Mouse (Mus musculus) liver, embryonic 12.5 days (tissue): Measurements from ENCODE around the gene 4930442H23Rik. TPM values are rescaled to one million over a fixed set of nuclear protein-coding genes. Genes with fewer than 3 reads are reported as not detected.
A peak's percentile ranks its signal among the peaks of the same experiment; 100 is the strongest.

ENCODE experiments used
- ATAC-seq: fragments of 200-750 bp; cut with Nextera tagmentation; 2 replicates; pipeline ENCODE4 v1.8.0; 2017; ENCODE audit warnings: moderate number of reproducible peaks, mild to moderate bottlenecking, moderate library complexity
- H3K27ac ChIP-seq: fragments of 300-500 bp; sonication (generic); 2 replicates; pipeline ENCODE4 v1.5.1; 2016; ENCODE audit warnings: mild to moderate bottlenecking
- H3K27me3 ChIP-seq: fragments of 300-500 bp; sonication (generic); replicated peaks from 2 replicates; pipeline ENCODE4 v1.6.1; 2016; ENCODE audit warnings: mild to moderate bottlenecking, moderate library complexity
- H3K36me3 ChIP-seq: fragments of 300-500 bp; sonication (generic); 2 replicates; pipeline ENCODE4 v1.6.1; 2016; ENCODE audit warnings: mild to moderate bottlenecking, moderate library complexity
- H3K4me1 ChIP-seq: fragments of 300-500 bp; sonication (generic); 2 replicates; pipeline ENCODE4 v1.6.1; 2016
- H3K4me2 ChIP-seq: fragments of 300-500 bp; sonication (generic); 2 replicates; pipeline ENCODE4 v1.6.1; 2016; ENCODE audit warnings: mild to moderate bottlenecking, moderate library complexity
- H3K4me3 ChIP-seq: fragments of 300-500 bp; sonication (generic); 2 replicates; pipeline ENCODE4 v1.5.1; 2016; ENCODE audit warnings: mild to moderate bottlenecking, moderate library complexity
- H3K9ac ChIP-seq: fragments of 300-500 bp; sonication (generic); 2 replicates; pipeline ENCODE4 v1.6.1; 2016; ENCODE audit warnings: mild to moderate bottlenecking, moderate library complexity
- H3K9me3 ChIP-seq: fragments of 300-500 bp; sonication (generic); replicated peaks from 2 replicates; pipeline ENCODE4 v1.6.1; 2016; ENCODE audit warnings: mild to moderate bottlenecking, moderate library complexity
- WGBS: fragments of 180-500 bp; shearing (Covaris S2); methylation state at CpG from one replicate; pipeline ENCODE4 v1.1.7; 2016; ENCODE audit not compliant: insufficient replicate concordance; 5-methylcytosine and 5-hydroxymethylcytosine counted together
- polyA plus RNA-seq: library from polyadenylated mRNA; unstranded; fragments of >200 nt; fragmentation: Nextera tagmentation; extraction: Ambion mirVana; gene quantifications from 2 replicates; pipeline ENCODE4 v1.2.1, GENCODE M21; 2016

Gene 4930442H23Rik
- polyA plus RNA-seq, 1 experiment from 2014 or later, result not detected

GRCm38 (mm10) chr10:81195300-81195699 is 11.7 kb upstream of the 4930442H23Rik start:
- WGBS, result 50% methylated on average over 4 of the region's 4 CpGs
- Histone ChIP-seq H3K9me3 (no peaks in the 10 kb centered on the region), H3K27me3 (peaks cover 74% of the 10 kb centered on the region), H3K4me2 (no peak overlapping the region), H3K27ac (no peak overlapping the region), H3K4me3 (no peak overlapping the region), H3K36me3 (peaks cover 11% of the 10 kb centered on the region), H3K4me1 (peaks cover 48% of the 10 kb centered on the region), H3K9ac (no peak overlapping the region)
- no peak for ATAC-seq

GRCm38 (mm10) chr10:81193991-81194774 is 10.5 kb upstream of the 4930442H23Rik start:
- no peaks in the 10 kb centered on the region for H3K9me3 ChIP-seq
- H3K27me3 ChIP-seq, result peaks cover 63% of the 10 kb centered on the region
- no peak overlapping the region for H3K27ac ChIP-seq
- H3K4me3 ChIP-seq, result peak overlapping the region; percentile 28
- peaks cover 54% of the 10 kb centered on the region for H3K4me1 ChIP-seq
- H3K4me2 ChIP-seq, result peak overlapping the region; percentile 50
- 13% methylated on average over 37 of the region's 37 CpGs for WGBS
- H3K9ac ChIP-seq, result peak overlapping the region; percentile 50
- peaks cover 19% of the 10 kb centered on the region for H3K36me3 ChIP-seq
- ATAC-seq, result no peak

- WGBS, result 8% methylated on average over 19 of the region's 19 CpGs
- H3K4me2 ChIP-seq, result peak overlapping the region; percentile 83
- peak overlapping the region; percentile 69 for H3K4me3 ChIP-seq
- H3K36me3 ChIP-seq, result peaks cover 28% of the 10 kb centered on the region
- peaks cover 54% of the 10 kb centered on the region for H3K4me1 ChIP-seq
- H3K27ac ChIP-seq, result peak overlapping the region; percentile 86
- H3K9me3 ChIP-seq, result no peaks in the 10 kb centered on the region
- ATAC-seq, result peak; percentile 28
- peaks cover 55% of the 10 kb centered on the region for H3K27me3 ChIP-seq
- H3K9ac ChIP-seq, result peak overlapping the region; percentile 77
Measured at GRCm38 (mm10) chr10:81192968-81193501, 9.4 kb upstream of the 4930442H23Rik start.

GRCm38 (mm10) chr10:81192270-81192967 is 8.8 kb upstream of the 4930442H23Rik start:
- no peaks in the 10 kb centered on the region for H3K9me3 ChIP-seq
- peaks cover 54% of the 10 kb centered on the region for H3K4me1 ChIP-seq
- 1% methylated on average over 92 of the region's 93 CpGs for WGBS
- H3K27ac ChIP-seq, result peak overlapping the region; percentile 86
- peaks cover 51% of the 10 kb centered on the region for H3K27me3 ChIP-seq
- peak overlapping the region; percentile 77 for H3K9ac ChIP-seq
- peak overlapping the region; percentile 69 for H3K4me3 ChIP-seq
- peak overlapping the region; percentile 83 for H3K4me2 ChIP-seq
- peak; percentile 88 for ATAC-seq
- H3K36me3 ChIP-seq, result peaks cover 34% of the 10 kb centered on the region

- peak overlapping the region; percentile 69; the same call in 1 of the 2 replicates for H3K4me3 ChIP-seq
- no peak for ATAC-seq
- WGBS, result 75% methylated on average over 18 of the region's 18 CpGs
- peaks cover 42% of the 10 kb centered on the region for H3K27me3 ChIP-seq
- peak overlapping the region; percentile 86 for H3K27ac ChIP-seq
- no peaks in the 10 kb centered on the region for H3K9me3 ChIP-seq
- peaks cover 54% of the 10 kb centered on the region for H3K4me1 ChIP-seq
- H3K36me3 ChIP-seq, result peaks cover 44% of the 10 kb centered on the region
- no peak overlapping the region for H3K9ac ChIP-seq
- peak overlapping the region; percentile 83 for H3K4me2 ChIP-seq
Measured at GRCm38 (mm10) chr10:81191342-81191982, 7.8 kb upstream of the 4930442H23Rik start.

- no peak overlapping the region for H3K9ac ChIP-seq
- H3K9me3 ChIP-seq, result no peaks in the 10 kb centered on the region
- 0 out of 2 replicates have a peak overlapping the region, but pooled peaks have one; percentile 5 for H3K4me3 ChIP-seq
- H3K4me2 ChIP-seq, result no peak overlapping the region
- H3K27me3 ChIP-seq, result peaks cover 36% of the 10 kb centered on the region
- H3K4me1 ChIP-seq, result peaks cover 54% of the 10 kb centered on the region
- ATAC-seq, result no peak
- H3K36me3 ChIP-seq, result peaks cover 46% of the 10 kb centered on the region
- 42% methylated on average over 6 of the region's 6 CpGs for WGBS
- H3K27ac ChIP-seq, result peak overlapping the region; percentile 86; the same call in 1 of the 2 replicates
Measured at GRCm38 (mm10) chr10:81190912-81191321, 7.3 kb upstream of the 4930442H23Rik start.

GRCm38 (mm10) chr10:81190236-81190911 is 6.7 kb upstream of the 4930442H23Rik start:
- Histone ChIP-seq H3K9ac (no peak overlapping the region), H3K4me1 (peaks cover 53% of the 10 kb centered on the region), H3K27ac (peak overlapping the region; percentile 86; the same call in 1 of the 2 replicates), H3K27me3 (peaks cover 31% of the 10 kb centered on the region), H3K4me2 (no peak overlapping the region), H3K9me3 (no peaks in the 10 kb centered on the region), H3K4me3 (no peak overlapping the region), H3K36me3 (peaks cover 51% of the 10 kb centered on the region)
- ATAC-seq, result no peak
- WGBS, result 69% methylated on average over 31 of the region's 31 CpGs

- 85% methylated on average over 26 of the region's 26 CpGs for WGBS
- H3K27me3 ChIP-seq, result peaks cover 25% of the 10 kb centered on the region
- no peaks in the 10 kb centered on the region for H3K9me3 ChIP-seq
- H3K4me3 ChIP-seq, result no peak overlapping the region
- no peak for ATAC-seq
- H3K9ac ChIP-seq, result no peak overlapping the region
- H3K4me1 ChIP-seq, result peaks cover 56% of the 10 kb centered on the region
- H3K27ac ChIP-seq, result no peak overlapping the region
- no peak overlapping the region for H3K4me2 ChIP-seq
- peaks cover 57% of the 10 kb centered on the region for H3K36me3 ChIP-seq
Measured at GRCm38 (mm10) chr10:81189821-81190220, 6.2 kb upstream of the 4930442H23Rik start.

- H3K9me3 ChIP-seq, result no peaks in the 10 kb centered on the region
- H3K4me2 ChIP-seq, result no peak overlapping the region
- H3K27ac ChIP-seq, result no peak overlapping the region
- H3K36me3 ChIP-seq, result peaks cover 70% of the 10 kb centered on the region
- H3K4me3 ChIP-seq, result no peak overlapping the region
- ATAC-seq, result no peak
- H3K9ac ChIP-seq, result no peak overlapping the region
- 85% methylated on average over 9 of the region's 9 CpGs for WGBS
- peaks cover 52% of the 10 kb centered on the region for H3K4me1 ChIP-seq
- no peaks in the 10 kb centered on the region for H3K27me3 ChIP-seq
Measured at GRCm38 (mm10) chr10:81187161-81187560, 3.5 kb upstream of the 4930442H23Rik start.

- ATAC-seq, result no peak
- H3K36me3 ChIP-seq, result peaks cover 78% of the 10 kb centered on the region
- peak overlapping the region; percentile 16; the same call in 1 of the 2 replicates for H3K27ac ChIP-seq
- H3K4me1 ChIP-seq, result peaks cover 50% of the 10 kb centered on the region
- H3K4me3 ChIP-seq, result no peak overlapping the region
- WGBS, result 71% methylated on average over 4 of the region's 4 CpGs
- no peaks in the 10 kb centered on the region for H3K27me3 ChIP-seq
- H3K4me2 ChIP-seq, result no peak overlapping the region
- no peak overlapping the region for H3K9ac ChIP-seq
- H3K9me3 ChIP-seq, result no peaks in the 10 kb centered on the region
Measured at GRCm38 (mm10) chr10:81184765-81185164, 1.1 kb upstream of the 4930442H23Rik start.
